Mouse (Mus musculus): ENCODE measurements at regions not wholly inside any gene's neighbourhood (a gene's known extent, or its start where the extent isn't known, plus 50 kb on each side); places are given as distances from the start of the nearest gene placed in this dataset.

- Histone ChIP-seq H3K9ac (ENCODE audit: low read length) (no peak overlapping the region), H3K4me2 (ENCODE audit: low read length) (no peak overlapping the region), H3K36me3 (ENCODE audit: control insufficient read depth, insufficient read depth, low read length) (no peaks in the 10 kb centered on the region), H3K4me3 (ENCODE audit: low read depth, low read length) (no peak overlapping the region), H3K4me1 (replicated peaks; ENCODE audit: control insufficient read depth, insufficient read depth, low read length) (peaks cover 6% of the 10 kb centered on the region; the same call in 1 of the 2 replicates), H3K9me3 (ENCODE audit: control insufficient read depth, low read length) (no peaks in the 10 kb centered on the region), H3K27ac (ENCODE audit: low read depth) (no peak overlapping the region), H3K27me3 (replicated peaks; ENCODE audit: control insufficient read depth, insufficient read depth, low read length) (no peaks in the 10 kb centered on the region)
- WGBS, result 71% methylated on average over 6 of the region's 6 CpGs
- no peak for DNase-seq (ENCODE audit: low spot score)
- peak; percentile 62; the same call in 1 of the 2 replicates for ATAC-seq (replicated peaks; ENCODE audit: low FRiP score, low TSS enrichment, low read depth)
These were observed 423.0 kb downstream of the Efnb2 start for GRCm38 (mm10) chr8:8238051-8238450.

- Histone ChIP-seq H3K4me3 (ENCODE audit: low read depth, low read length) (no peak overlapping the region), H3K4me2 (ENCODE audit: low read length) (no peak overlapping the region), H3K9me3 (ENCODE audit: control insufficient read depth, low read length) (no peaks in the 10 kb centered on the region), H3K27ac (ENCODE audit: low read depth) (no peak overlapping the region), H3K36me3 (ENCODE audit: control insufficient read depth, insufficient read depth, low read length) (no peaks in the 10 kb centered on the region), H3K9ac (ENCODE audit: low read length) (no peak overlapping the region), H3K27me3 (replicated peaks; ENCODE audit: control insufficient read depth, insufficient read depth, low read length) (no peaks in the 10 kb centered on the region), H3K4me1 (replicated peaks; ENCODE audit: control insufficient read depth, insufficient read depth, low read length) (no peaks in the 10 kb centered on the region)
- WGBS, result 78% methylated on average over 3 of the region's 3 CpGs
- DNase-seq (ENCODE audit: low spot score) (no peak), ATAC-seq (replicated peaks; ENCODE audit: low FRiP score, low TSS enrichment, low read depth) (no peak)
These were observed 427.4 kb downstream of the Efnb2 start for GRCm38 (mm10) chr8:8233616-8234015.

GRCm38 (mm10) chr8:8233156-8233555 lies 427.9 kb downstream of the Efnb2 start:
- no peak for ATAC-seq (replicated peaks; ENCODE audit: low FRiP score, low TSS enrichment, low read depth)
- Histone ChIP-seq H3K27ac (ENCODE audit: low read depth) (no peak overlapping the region), H3K4me1 (replicated peaks; ENCODE audit: control insufficient read depth, insufficient read depth, low read length) (no peaks in the 10 kb centered on the region), H3K4me2 (ENCODE audit: low read length) (no peak overlapping the region), H3K9me3 (ENCODE audit: control insufficient read depth, low read length) (no peaks in the 10 kb centered on the region), H3K27me3 (replicated peaks; ENCODE audit: control insufficient read depth, insufficient read depth, low read length) (no peaks in the 10 kb centered on the region), H3K9ac (ENCODE audit: low read length) (no peak overlapping the region), H3K36me3 (ENCODE audit: control insufficient read depth, insufficient read depth, low read length) (no peaks in the 10 kb centered on the region), H3K4me3 (ENCODE audit: low read depth, low read length) (no peak overlapping the region)
- DNase-seq (ENCODE audit: low spot score), result no peak
- WGBS, result 67% methylated on average over 4 of the region's 4 CpGs

DNA sequence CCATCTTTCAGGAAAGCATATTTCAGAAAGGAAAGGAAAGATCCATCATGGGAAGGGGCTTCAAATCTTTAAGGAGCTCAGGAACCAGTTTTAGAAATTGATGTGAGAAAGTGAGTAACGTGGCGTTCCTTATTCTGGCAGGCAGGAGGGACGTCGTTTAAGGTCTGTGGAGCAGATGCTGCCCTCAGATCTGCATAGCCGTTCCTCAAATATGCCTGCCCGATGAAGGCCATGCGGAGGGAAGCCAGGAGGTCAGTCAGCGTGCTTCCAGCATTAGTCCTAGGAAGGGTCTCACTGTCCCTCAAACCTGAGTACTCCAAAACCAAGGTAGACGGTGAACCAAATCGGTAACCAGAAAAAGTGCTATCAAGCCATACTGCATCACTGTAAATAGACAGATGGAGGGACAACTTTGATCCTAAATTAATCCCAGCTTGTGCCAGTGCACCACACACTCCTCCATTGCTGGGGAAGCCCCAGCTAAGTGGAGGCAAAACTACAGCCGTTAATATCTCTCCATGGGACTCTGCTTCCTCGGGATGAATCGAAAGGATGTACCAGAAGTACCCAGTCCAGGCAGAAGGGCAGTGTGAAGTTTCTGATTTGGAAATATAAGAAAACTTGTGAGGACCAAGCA lies 428.9 kb downstream of the Efnb2 start:
- Histone ChIP-seq H3K9ac (ENCODE audit: low read length) (no peak overlapping the region), H3K4me3 (ENCODE audit: low read depth, low read length) (no peak overlapping the region), H3K4me1 (replicated peaks; ENCODE audit: control insufficient read depth, insufficient read depth, low read length) (no peaks in the 10 kb centered on the region), H3K4me2 (ENCODE audit: low read length) (no peak overlapping the region), H3K27ac (ENCODE audit: low read depth) (no peak overlapping the region), H3K36me3 (ENCODE audit: control insufficient read depth, insufficient read depth, low read length) (no peaks in the 10 kb centered on the region), H3K27me3 (replicated peaks; ENCODE audit: control insufficient read depth, insufficient read depth, low read length) (no peaks in the 10 kb centered on the region), H3K9me3 (ENCODE audit: control insufficient read depth, low read length) (no peaks in the 10 kb centered on the region)
- DNase-seq (ENCODE audit: low spot score) (no peak), ATAC-seq (replicated peaks; ENCODE audit: low FRiP score, low TSS enrichment, low read depth) (no peak)
- 79% methylated on average over 13 of the region's 13 CpGs for WGBS

DNA sequence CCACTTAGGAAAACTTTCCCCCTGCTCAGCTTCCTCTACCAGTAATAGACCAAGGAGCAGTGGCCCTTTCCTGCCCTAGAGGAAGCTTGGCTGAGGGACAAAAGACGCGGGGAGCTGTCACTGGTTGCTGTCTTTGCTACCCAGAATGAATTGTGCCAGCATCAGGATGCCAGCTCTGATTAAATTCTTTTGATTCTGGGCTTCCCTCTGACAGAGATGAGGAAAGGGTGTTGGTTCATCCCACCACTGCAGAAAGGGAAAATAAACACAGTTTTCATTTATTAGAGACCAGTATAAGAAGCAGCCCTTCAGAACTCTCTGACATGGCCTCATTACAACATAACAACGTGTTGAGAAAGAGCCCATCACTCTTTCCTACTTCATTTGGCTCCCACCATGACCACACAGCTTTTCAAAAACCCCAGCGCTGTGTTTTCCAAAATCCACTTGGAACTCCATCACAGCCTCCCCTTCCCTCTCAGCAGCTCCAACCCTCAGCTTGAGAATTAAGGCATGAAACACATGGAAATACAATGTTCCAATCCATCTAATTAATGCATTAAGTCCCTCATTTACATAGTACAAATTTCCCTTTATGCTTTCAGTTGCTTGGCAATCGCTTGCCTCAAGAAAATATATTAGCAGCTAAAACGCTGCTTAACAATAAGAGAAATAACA lies 429.6 kb downstream of the Efnb2 start:
- Histone ChIP-seq H3K9me3 (ENCODE audit: control insufficient read depth, low read length) (no peaks in the 10 kb centered on the region), H3K4me1 (replicated peaks; ENCODE audit: control insufficient read depth, insufficient read depth, low read length) (no peaks in the 10 kb centered on the region), H3K4me2 (ENCODE audit: low read length) (no peak overlapping the region), H3K27ac (ENCODE audit: low read depth) (no peak overlapping the region), H3K27me3 (replicated peaks; ENCODE audit: control insufficient read depth, insufficient read depth, low read length) (no peaks in the 10 kb centered on the region), H3K36me3 (ENCODE audit: control insufficient read depth, insufficient read depth, low read length) (no peaks in the 10 kb centered on the region), H3K4me3 (ENCODE audit: low read depth, low read length) (no peak overlapping the region), H3K9ac (ENCODE audit: low read length) (no peak overlapping the region)
- ATAC-seq (replicated peaks; ENCODE audit: low FRiP score, low TSS enrichment, low read depth) (no peak), DNase-seq (ENCODE audit: low spot score) (no peak)
- WGBS, result 79% methylated on average over 6 of the region's 6 CpGs

DNA sequence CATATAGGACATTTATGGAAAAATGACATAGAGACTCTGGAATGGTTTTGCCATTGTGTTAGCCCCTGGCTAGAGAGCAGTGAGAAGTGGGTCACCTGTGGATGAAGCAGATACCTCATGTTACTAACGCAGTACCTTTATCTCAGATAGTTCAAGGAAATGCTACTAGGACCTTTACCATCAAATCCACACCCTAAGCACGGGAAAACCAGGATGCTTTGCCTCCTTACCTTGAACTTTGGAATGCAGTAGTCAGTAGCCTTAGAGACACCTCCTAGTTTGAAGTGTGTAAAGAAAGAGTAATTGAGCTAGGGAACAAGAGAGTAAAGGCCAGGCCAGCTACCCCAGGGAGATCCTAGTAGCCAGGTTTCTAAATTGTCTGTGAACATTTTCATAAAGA lies 435.0 kb downstream of the Efnb2 start:
- Histone ChIP-seq H3K4me2 (ENCODE audit: low read length) (no peak overlapping the region), H3K9me3 (ENCODE audit: control insufficient read depth, low read length) (no peaks in the 10 kb centered on the region), H3K4me1 (replicated peaks; ENCODE audit: control insufficient read depth, insufficient read depth, low read length) (no peaks in the 10 kb centered on the region), H3K4me3 (ENCODE audit: low read depth, low read length) (no peak overlapping the region), H3K27ac (ENCODE audit: low read depth) (no peak overlapping the region), H3K9ac (ENCODE audit: low read length) (no peak overlapping the region), H3K27me3 (replicated peaks; ENCODE audit: control insufficient read depth, insufficient read depth, low read length) (no peaks in the 10 kb centered on the region), H3K36me3 (ENCODE audit: control insufficient read depth, insufficient read depth, low read length) (no peaks in the 10 kb centered on the region)
- ATAC-seq (replicated peaks; ENCODE audit: low FRiP score, low TSS enrichment, low read depth) (no peak), DNase-seq (ENCODE audit: low spot score) (no peak)
- 71% methylated on average over 2 of the region's 2 CpGs for WGBS

DNA sequence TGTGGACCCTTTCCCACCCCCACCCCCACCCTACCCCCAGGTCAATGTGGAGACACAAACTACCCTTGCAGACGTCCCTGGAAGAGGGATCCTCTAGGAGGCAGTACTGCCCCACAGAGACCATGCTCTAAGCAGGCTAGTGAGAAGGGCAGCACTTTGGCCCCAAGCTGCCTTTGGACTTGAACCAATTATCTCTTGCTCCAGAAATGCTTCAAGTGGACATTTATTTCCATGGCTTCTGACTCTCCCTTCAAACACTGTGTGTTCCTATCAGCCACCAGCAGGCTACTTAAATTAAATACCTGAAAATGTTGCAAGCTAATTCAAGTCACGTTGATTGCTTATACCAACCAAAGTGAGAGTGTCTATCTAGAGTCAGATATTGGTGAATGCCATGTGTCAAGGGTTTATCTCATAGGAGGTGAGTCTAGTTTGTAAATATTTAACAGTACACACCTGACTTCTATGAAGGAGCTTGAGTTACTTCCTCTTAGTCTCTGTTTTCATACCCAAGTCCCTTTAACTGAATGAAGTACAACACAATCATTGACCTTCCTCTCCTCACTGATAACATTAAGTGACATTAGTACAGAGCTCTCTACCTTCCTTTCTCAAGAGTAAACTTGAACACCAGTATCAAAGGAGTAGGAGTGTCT lies 435.7 kb downstream of the Efnb2 start:
- WGBS, result 58% methylated on average over 2 of the region's 2 CpGs
- Histone ChIP-seq H3K4me2 (ENCODE audit: low read length) (no peak overlapping the region), H3K9ac (ENCODE audit: low read length) (no peak overlapping the region), H3K27me3 (replicated peaks; ENCODE audit: control insufficient read depth, insufficient read depth, low read length) (no peaks in the 10 kb centered on the region), H3K9me3 (ENCODE audit: control insufficient read depth, low read length) (no peaks in the 10 kb centered on the region), H3K4me1 (replicated peaks; ENCODE audit: control insufficient read depth, insufficient read depth, low read length) (no peaks in the 10 kb centered on the region), H3K27ac (ENCODE audit: low read depth) (no peak overlapping the region), H3K4me3 (ENCODE audit: low read depth, low read length) (no peak overlapping the region), H3K36me3 (ENCODE audit: control insufficient read depth, insufficient read depth, low read length) (no peaks in the 10 kb centered on the region)
- no peak; the same call in 1 of the 2 replicates for ATAC-seq (replicated peaks; ENCODE audit: low FRiP score, low TSS enrichment, low read depth)
- DNase-seq (ENCODE audit: low spot score), result no peak

- no peaks in the 10 kb centered on the region for H3K9me3 ChIP-seq (ENCODE audit: control insufficient read depth, low read length)
- H3K36me3 ChIP-seq (ENCODE audit: control insufficient read depth, insufficient read depth, low read length), result no peaks in the 10 kb centered on the region
- ATAC-seq (replicated peaks; ENCODE audit: low FRiP score, low TSS enrichment, low read depth), result no peak
- H3K4me3 ChIP-seq (ENCODE audit: low read depth, low read length), result no peak overlapping the region
- H3K4me1 ChIP-seq (replicated peaks; ENCODE audit: control insufficient read depth, insufficient read depth, low read length), result no peaks in the 10 kb centered on the region
- H3K4me2 ChIP-seq (ENCODE audit: low read length), result no peak overlapping the region
- 81% methylated on average over 14 of the region's 14 CpGs for WGBS
- DNase-seq (ENCODE audit: low spot score), result no peak
- no peaks in the 10 kb centered on the region for H3K27me3 ChIP-seq (replicated peaks; ENCODE audit: control insufficient read depth, insufficient read depth, low read length)
- no peak overlapping the region for H3K9ac ChIP-seq (ENCODE audit: low read length)
- H3K27ac ChIP-seq (ENCODE audit: low read depth), result no peak overlapping the region
These were observed 440.5 kb downstream of the Efnb2 start for GRCm38 (mm10) chr8:8220395-8221031.

Data from intestine, embryonic 14.5 days (tissue).